Mouse (Mus musculus) natural killer cell, adult 2 months (primary cell): ENCODE data around the gene Nudt2.

Experiments
- DNase-seq, 2 experiments: peaks; one replicate each; pipeline ENCODE4 v3.0.0; 2022; ENCODE audit warnings: low spot score in 2 of 2

Gene Nudt2

GRCm38 (mm10) chr4:41520641-41521040 is 55.7 kb downstream of the Nudt2 start:
- no peak for DNase-seq

DNA sequence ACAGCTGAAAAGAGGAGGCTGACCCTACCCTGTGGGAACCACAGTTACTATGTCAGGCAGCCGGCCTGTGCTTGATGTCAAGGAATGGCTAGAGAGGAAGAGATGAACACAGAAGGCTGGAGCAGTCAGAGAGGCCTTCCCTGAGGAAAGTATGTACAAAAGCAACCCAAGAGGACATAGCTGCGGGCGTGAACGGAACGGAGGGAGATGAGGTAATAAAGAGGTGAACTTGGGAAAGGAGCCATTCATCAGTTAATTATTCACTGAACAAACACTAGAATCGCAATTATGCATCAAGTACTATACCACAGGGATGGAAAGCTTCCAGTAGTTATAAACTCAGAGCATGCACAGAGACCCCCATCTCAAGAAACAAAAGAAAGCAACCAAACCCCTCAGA is 57.2 kb downstream of the Nudt2 start:
- DNase-seq, result no peak

DNA sequence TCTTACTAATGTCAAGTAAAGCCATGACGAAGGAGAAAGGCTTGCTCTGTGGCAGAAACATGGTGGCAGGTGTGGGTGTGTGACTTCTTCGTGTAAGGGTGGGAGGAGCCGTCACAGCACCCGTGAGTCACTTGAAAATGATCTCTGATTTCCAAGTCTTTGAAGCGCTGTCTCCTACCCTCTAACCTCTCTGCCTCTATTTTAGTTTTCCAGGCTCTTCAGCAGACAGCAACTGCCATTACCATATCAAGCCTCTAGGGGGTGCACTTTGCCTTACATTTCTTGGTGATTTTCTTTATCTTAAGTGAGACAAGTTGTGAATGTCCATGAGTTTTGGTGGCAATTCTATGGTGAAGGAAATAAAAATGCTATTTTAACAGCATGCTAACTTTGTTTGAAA is 57.8 kb downstream of the Nudt2 start:
- peak; percentile 19 to 31 for DNase-seq

- no peak for DNase-seq
These were observed 58.9 kb downstream of the Nudt2 start for GRCm38 (mm10) chr4:41523839-41524238.

DNA sequence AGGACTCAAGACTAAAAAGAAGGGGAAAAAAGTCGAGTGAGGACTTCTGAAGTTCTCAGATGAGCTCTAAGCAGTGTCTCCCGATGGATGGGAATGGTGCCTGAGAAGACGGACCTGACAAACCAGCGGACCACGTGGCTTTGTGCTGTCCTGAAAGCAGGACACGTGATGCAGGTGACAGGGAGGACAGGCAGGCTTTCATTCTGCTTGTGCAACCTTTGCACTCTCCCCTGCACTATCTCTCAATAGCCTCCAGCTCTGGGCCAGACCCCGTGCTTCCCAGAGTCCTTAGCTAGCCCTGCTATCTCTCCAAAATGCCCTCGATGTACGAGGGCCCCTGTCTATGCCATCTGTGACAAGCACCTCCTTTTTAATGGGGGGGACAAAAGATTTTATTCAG is 59.9 kb downstream of the Nudt2 start:
- DNase-seq, result no peak

DNA sequence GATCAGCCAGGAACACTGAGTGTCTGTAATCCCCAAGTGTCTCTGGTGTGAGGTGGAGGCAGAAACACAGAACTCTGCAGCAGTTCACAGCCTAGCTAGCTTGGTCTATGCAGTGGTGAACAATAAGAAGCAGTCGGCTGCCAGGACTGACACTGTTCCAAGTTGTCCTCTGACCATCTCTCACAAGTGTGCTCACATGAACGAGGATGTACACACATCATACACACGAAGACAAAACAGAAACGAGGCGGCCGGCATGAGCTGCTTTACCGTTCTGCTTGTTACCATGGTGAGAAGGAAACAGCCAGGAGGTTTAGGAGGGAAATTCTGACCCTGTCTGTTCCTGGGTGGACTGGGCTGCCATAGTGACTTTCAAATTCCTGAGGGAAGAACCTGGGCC is 61.6 kb downstream of the Nudt2 start:
- DNase-seq, result no peak

GRCm38 (mm10) chr4:41527076-41527475 is 62.1 kb downstream of the Nudt2 start:
- DNase-seq, result no peak

DNA sequence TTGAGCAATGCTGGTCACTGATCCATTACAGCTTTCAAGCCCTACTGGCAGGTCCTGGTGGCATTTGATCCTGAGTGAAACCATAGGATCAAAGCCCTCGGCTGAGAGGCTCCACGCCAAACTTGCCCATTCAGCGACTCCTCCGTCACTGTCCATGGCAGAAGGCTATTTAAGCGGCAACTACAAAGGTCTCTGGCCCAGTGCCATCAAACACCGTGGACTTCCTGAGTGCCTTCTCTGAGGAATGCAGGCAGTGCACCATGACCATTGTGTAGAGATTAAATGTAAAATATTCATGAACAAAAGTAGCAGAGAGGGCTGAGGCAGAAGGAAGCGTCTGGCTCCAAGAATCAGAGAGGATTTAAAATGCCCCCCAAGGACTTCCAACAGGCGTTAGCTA is 63.0 kb downstream of the Nudt2 start:
- no peak for DNase-seq
